Mouse (Mus musculus) myocyte (in vitro differentiated cells): ENCODE data around the gene Syn3. TPM values are rescaled to one million over a fixed set of nuclear protein-coding genes. Genes with fewer than 3 reads are reported as not detected.

Experiments used
- H3K27me3 ChIP-seq: one replicate; pipeline ENCODE4 v1.6.1; 2011; ENCODE audit not compliant: control insufficient read depth, insufficient read depth, insufficient read length
- H3K36me3 ChIP-seq: one replicate; pipeline ENCODE4 v1.6.1; 2011; ENCODE audit not compliant: control insufficient read depth, insufficient read depth
- H3K4me2 ChIP-seq: one replicate; pipeline ENCODE4 v1.6.1; 2011; ENCODE audit warnings: low read depth, control low read depth
- H3K4me3 ChIP-seq: one replicate; pipeline ENCODE4 v1.5.1; 2011; ENCODE audit warnings: mild to moderate bottlenecking, control low read depth, moderate library complexity
- H3K79me2 ChIP-seq: one replicate; pipeline ENCODE4 v1.6.1; 2011; ENCODE audit not compliant: control insufficient read depth, insufficient read depth
- H3ac ChIP-seq: one replicate; pipeline ENCODE4 v1.6.1; 2011; ENCODE audit not compliant: control insufficient read depth, insufficient read length
- CEBPB ChIP-seq: IDR thresholded peaks from 2 replicates; pipeline ENCODE4 v1.6.1; 2011; ENCODE audit warnings: mild to moderate bottlenecking, moderate library complexity; ENCODE audit not compliant: poor library complexity, insufficient read depth, severe bottlenecking
- E2F4 ChIP-seq: IDR thresholded peaks from one replicate; pipeline ENCODE4 v1.6.1; 2011; ENCODE audit warnings: mild to moderate bottlenecking, control low read depth, moderate library complexity; ENCODE audit not compliant: insufficient read depth
- MAX ChIP-seq: IDR thresholded peaks from one replicate; pipeline ENCODE4 v1.6.1; 2011; ENCODE audit warnings: low read depth, mild to moderate bottlenecking, control low read depth
- MYOD1 ChIP-seq, 3 experiments: IDR thresholded peaks; one replicate each; pipeline ENCODE4 v1.6.1; 2011; ENCODE audit warnings: control low read depth in 2 of 3, low read depth in 2 of 3, mild to moderate bottlenecking in 2 of 3, moderate library complexity in 1 of 3; ENCODE audit not compliant: insufficient read length in 2 of 3, control insufficient read depth in 1 of 3
- MYOG ChIP-seq, 3 experiments: IDR thresholded peaks; one replicate each; pipeline ENCODE4 v1.6.1; 2011; ENCODE audit warnings: control low read depth in 2 of 3, low read depth in 2 of 3, mild to moderate bottlenecking in 2 of 3; ENCODE audit not compliant: insufficient read length in 2 of 3, control insufficient read depth in 1 of 3, insufficient read depth in 1 of 3
- POLR2A ChIP-seq: IDR thresholded peaks from one replicate; pipeline ENCODE4 v1.6.1; 2011; ENCODE audit warnings: low read depth, mild to moderate bottlenecking, control low read depth, moderate library complexity; ENCODE audit not compliant: insufficient read length
- POLR2AphosphoS2 ChIP-seq: IDR thresholded peaks from one replicate; pipeline ENCODE4 v1.6.1; 2011; ENCODE audit warnings: low read depth, control low read depth; ENCODE audit not compliant: insufficient read length
- REST ChIP-seq: IDR thresholded peaks from one replicate; pipeline ENCODE4 v1.6.1; 2011; ENCODE audit warnings: mild to moderate bottlenecking, control low read depth, moderate library complexity; ENCODE audit not compliant: insufficient read depth, insufficient read length
- SRF ChIP-seq: IDR thresholded peaks from one replicate; pipeline ENCODE4 v1.6.1; 2011; ENCODE audit warnings: low read depth; ENCODE audit not compliant: control insufficient read depth, insufficient read length
- TCF12 ChIP-seq: IDR thresholded peaks from one replicate; pipeline ENCODE4 v1.6.1; 2011; ENCODE audit warnings: mild to moderate bottlenecking, control low read depth; ENCODE audit not compliant: poor library complexity, insufficient read depth, severe bottlenecking
- TCF3 ChIP-seq: IDR thresholded peaks from one replicate; pipeline ENCODE4 v1.6.1; 2011; ENCODE audit warnings: low read depth, control low read depth; ENCODE audit not compliant: insufficient read length
- USF1 ChIP-seq: IDR thresholded peaks from one replicate; pipeline ENCODE4 v1.6.1; 2011; ENCODE audit warnings: low read depth, mild to moderate bottlenecking, control low read depth, moderate library complexity
- polyA plus RNA-seq: library from polyadenylated mRNA; unstranded; fragments of >200 nt; fragmentation: generic; extraction: Trizol; gene quantifications from one replicate; pipeline ENCODE4 v1.2.1, GENCODE M21; 2012; ENCODE audit warnings: missing spikeins

The Syn3 gene
- polyA plus RNA-seq, 1 experiment: 0.08 TPM

- Histone ChIP-seq H3K27me3 (no peaks in the 10 kb centered on the region), H3ac (no peak overlapping the region), H3K36me3 (no peaks in the 10 kb centered on the region), H3K4me2 (no peak overlapping the region), H3K4me3 (no peak overlapping the region), H3K79me2 (no peaks in the 10 kb centered on the region)
- TF ChIP-seq MYOG (IDR thresholded peaks at IDR 0.05; ENCODE audit: control insufficient read depth in 1 of 3, insufficient read depth in 1 of 3, insufficient read length in 2 of 3, low read depth in 2 of 3): no peak
- TF ChIP-seq CEBPB: no peak
- TF ChIP-seq POLR2AphosphoS2: no peak
- no peak for TF ChIP-seq POLR2A
- no peak for TF ChIP-seq MAX
- no peak for TF ChIP-seq TCF3
- TF ChIP-seq TCF12: no peak
- no peak for TF ChIP-seq REST
- no peak for TF ChIP-seq MYOD1 (IDR thresholded peaks at IDR 0.05; ENCODE audit: control insufficient read depth in 1 of 3, insufficient read length in 2 of 3, low read depth in 2 of 3)
- TF ChIP-seq E2F4: no peak
- TF ChIP-seq SRF: no peak
Observed at GRCm38 (mm10) chr10:86057712-86058111, 441.0 kb downstream of the Syn3 start.

- no peak for TF ChIP-seq POLR2A
- no peak for TF ChIP-seq CEBPB
- TF ChIP-seq USF1: no peak
- no peak for TF ChIP-seq MYOD1 (IDR thresholded peaks at IDR 0.05; ENCODE audit: control insufficient read depth in 1 of 3, insufficient read length in 2 of 3, low read depth in 2 of 3)
- no peak for TF ChIP-seq TCF3
- no peak for TF ChIP-seq TCF12
- no peak overlapping the region for H3K4me2 ChIP-seq
Observed at GRCm38 (mm10) chr10:86057286-86057685, 441.4 kb downstream of the Syn3 start.

GRCm38 (mm10) chr10:86056297-86056903 lies 442.3 kb downstream of the Syn3 start:
- no peaks in the 10 kb centered on the region for H3K36me3 ChIP-seq
- no peaks in the 10 kb centered on the region for H3K79me2 ChIP-seq
- no peak overlapping the region for H3K4me2 ChIP-seq
- no peak for TF ChIP-seq MAX
- no peak for TF ChIP-seq POLR2A
- no peak for TF ChIP-seq SRF
- TF ChIP-seq TCF3: no peak
- TF ChIP-seq MYOG (IDR thresholded peaks at IDR 0.05; ENCODE audit: control insufficient read depth in 1 of 3, insufficient read depth in 1 of 3, insufficient read length in 2 of 3, low read depth in 2 of 3): no peak
- no peak for TF ChIP-seq REST
- TF ChIP-seq CEBPB: no peak
- no peak for TF ChIP-seq E2F4
- TF ChIP-seq POLR2AphosphoS2: no peak
- no peak for TF ChIP-seq USF1
- TF ChIP-seq MYOD1 (IDR thresholded peaks at IDR 0.05; ENCODE audit: control insufficient read depth in 1 of 3, insufficient read length in 2 of 3, low read depth in 2 of 3): no peak
- no peak for TF ChIP-seq TCF12
- H3K27me3 ChIP-seq: no peaks in the 10 kb centered on the region
- no peak overlapping the region for H3ac ChIP-seq
- no peak overlapping the region for H3K4me3 ChIP-seq

More at GRCm38 (mm10) chr10:86057286-86057685, 441.4 kb downstream of the Syn3 start:
- H3ac ChIP-seq: no peak overlapping the region
- H3K27me3 ChIP-seq: no peaks in the 10 kb centered on the region
- no peaks in the 10 kb centered on the region for H3K79me2 ChIP-seq
- H3K4me3 ChIP-seq: no peak overlapping the region
- H3K36me3 ChIP-seq: no peaks in the 10 kb centered on the region

GRCm38 (mm10) chr10:86052818-86053522 lies 445.7 kb downstream of the Syn3 start:
- H3K4me3 ChIP-seq: no peak overlapping the region
- H3K27me3 ChIP-seq: no peaks in the 10 kb centered on the region
- no peaks in the 10 kb centered on the region for H3K79me2 ChIP-seq
- H3K4me2 ChIP-seq: no peak overlapping the region
- TF ChIP-seq TCF12: no peak
- no peak for TF ChIP-seq MYOG (IDR thresholded peaks at IDR 0.05; ENCODE audit: control insufficient read depth in 1 of 3, insufficient read depth in 1 of 3, insufficient read length in 2 of 3, low read depth in 2 of 3)
- no peak for TF ChIP-seq E2F4
- TF ChIP-seq POLR2AphosphoS2: no peak
- no peak for TF ChIP-seq MYOD1 (IDR thresholded peaks at IDR 0.05; ENCODE audit: control insufficient read depth in 1 of 3, insufficient read length in 2 of 3, low read depth in 2 of 3)
- TF ChIP-seq MAX: no peak
- TF ChIP-seq USF1: no peak
- TF ChIP-seq POLR2A: no peak
- no peak for TF ChIP-seq TCF3
- TF ChIP-seq REST: no peak
- no peak for TF ChIP-seq SRF
- TF ChIP-seq CEBPB: no peak
- no peak overlapping the region for H3ac ChIP-seq
- no peaks in the 10 kb centered on the region for H3K36me3 ChIP-seq
